Mouse (Mus musculus) G1E (cell line): ENCODE data around the gene Fam53b.

ENCODE experiments used
- CTCF ChIP-seq: IDR thresholded peaks from 2 replicates; pipeline ENCODE4 v1.5.1; 2012; ENCODE audit warnings: low read depth, low read length, inconsistent platforms, mixed read lengths
- TAL1 ChIP-seq: conservative IDR thresholded peaks from 2 replicates; pipeline ENCODE4 v1.6.1; 2012; ENCODE audit warnings: low read depth, low read length, inconsistent platforms, mixed read lengths

GRCm38 (mm10) chr7:132777117-132777516 lies 36.6 kb downstream of the Fam53b start:
- TF ChIP-seq CTCF: no peak
- TF ChIP-seq TAL1: no peak
